Mouse (Mus musculus) heart, postnatal 0 days (tissue): ENCODE measurements around the gene Palld.

Source experiments
- CTCF ChIP-seq: IDR thresholded peaks from 2 replicates; pipeline ENCODE4 v1.5.1; 2016; ENCODE audit warnings: antibody characterized with exemption, control low read depth, low read depth
- EP300 ChIP-seq: IDR thresholded peaks from 2 replicates; pipeline ENCODE4 v1.6.1; 2016; ENCODE audit warnings: antibody characterized with exemption, low read depth

DNA sequence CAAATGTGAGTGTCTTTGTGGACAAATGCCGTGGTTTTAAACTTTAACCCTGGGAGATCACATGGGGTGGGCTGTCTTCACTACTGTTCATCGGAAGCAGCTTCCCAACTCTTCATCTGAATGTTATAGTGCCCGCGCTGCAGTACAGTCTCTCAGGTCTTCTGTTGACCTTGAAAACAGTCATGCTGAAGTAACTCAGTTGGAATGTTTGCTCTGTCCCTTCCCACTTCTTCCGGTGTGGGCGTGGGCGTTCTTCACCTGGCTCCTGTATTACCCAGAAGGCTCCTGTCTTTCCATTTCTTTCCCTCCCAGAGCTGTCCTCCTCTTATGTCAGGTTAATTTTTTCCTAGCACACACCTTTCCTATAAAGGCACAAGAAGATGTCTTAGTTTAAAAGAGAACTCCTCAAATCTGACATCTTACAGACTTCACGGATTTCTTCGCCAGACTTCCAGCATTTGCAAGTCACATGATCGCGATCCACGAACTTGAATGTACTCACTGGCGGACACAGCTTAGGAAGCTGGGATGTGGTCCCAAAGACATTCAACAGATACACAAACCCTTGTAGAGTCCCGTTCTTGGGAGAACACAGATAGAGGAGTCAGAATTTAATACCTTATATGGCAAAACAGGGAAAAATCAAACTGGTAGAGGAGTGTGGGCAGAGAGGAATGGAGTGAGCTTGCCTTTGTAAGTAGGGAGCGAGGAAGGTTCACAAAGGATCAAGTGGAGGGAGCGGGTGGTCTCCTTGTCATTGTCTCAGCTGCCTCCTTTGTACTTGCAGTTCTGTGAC, 189.1 kb downstream of the Palld start:
- TF ChIP-seq EP300 (no peak), CTCF (no peak)
